Comparison of ENCODE assay signal across 8 mouse cellular contexts in genomic region chr15:54677660-54678059, GRCm38 (mm10).
DNase-seq lines count a peak whose midpoint lies in the region; ATAC-seq lines count a peak whose summit lies in the region.

No protein-coding gene starts in this region.

- intact Hi-C loops in gastrocnemius, postnatal 36 days (cut with DNase I) = loop anchor here (5.0 to 10.0 kb wide), 2 partner anchors 60 to 243 kb away; no protein-coding TSS in a partner anchor

- peak; percentile 43 for DNase-seq in adrenal gland, postnatal 14 days
- DNase-seq in adrenal gland, adult 8-10 months = no peak
- DNase-seq in ovary, postnatal 14 days (ENCODE audit: low spot score) = peak; percentile 5
- no peak for DNase-seq in ovary, adult 18-20 months (ENCODE audit: low spot score)
- DNase-seq in gastrocnemius, postnatal 36 days = peak; percentile 19 to 22
- DNase-seq in lung, postnatal 25 days (ENCODE audit: low spot score) = peak; percentile 21
- DNase-seq in heart, adult 9 months (ENCODE audit: low spot score in 2 of 2) = no peak

- no peak for ATAC-seq in granulocyte monocyte progenitor cell, adult 5-6 weeks (replicated peaks; ENCODE audit: poor library complexity, severe bottlenecking)

Comparison
In these comparisons a context has a peak if more than half of its experiments do, and no peak if none do; other contexts are left out.
1. DNase-seq: peak in adrenal gland, postnatal 14 days (single experiment), ovary, postnatal 14 days (single experiment), gastrocnemius, postnatal 36 days (2 of 2) and lung, postnatal 25 days (single experiment); none in adrenal gland, adult 8-10 months (single experiment), ovary, adult 18-20 months (single experiment) and heart, adult 9 months (0 of 2).